Mouse (Mus musculus): ENCODE measurements around the gene Rpl37.
"Not testable (repeated sequence)": the region's sequence is repeated elsewhere in the genome, so short reads cannot be mapped to it uniquely, and the experiment has no call there.

Gene Rpl37

GRCm38 (mm10) chr15:5126456-5126855 lies 10.0 kb downstream of the Rpl37 start:
- DNase-seq, result no peak

- no peak for DNase-seq
Observed at GRCm38 (mm10) chr15:5127487-5127886, 11.0 kb downstream of the Rpl37 start.

- no peak for DNase-seq
Observed at GRCm38 (mm10) chr15:5128176-5128940, 11.9 kb downstream of the Rpl37 start.

- no peak for DNase-seq
Observed at GRCm38 (mm10) chr15:5129111-5129805, 12.8 kb downstream of the Rpl37 start.

- DNase-seq, result not testable (repeated sequence)
Observed at GRCm38 (mm10) chr15:5130887-5131668, 14.6 kb downstream of the Rpl37 start.

GRCm38 (mm10) chr15:5133301-5133700 lies 16.9 kb downstream of the Rpl37 start:
- no peak for DNase-seq

- DNase-seq, result no peak
Observed at GRCm38 (mm10) chr15:5134179-5134578, 17.7 kb downstream of the Rpl37 start.

GRCm38 (mm10) chr15:5134945-5135483 lies 18.6 kb downstream of the Rpl37 start:
- no peak for DNase-seq

GRCm38 (mm10) chr15:5138021-5138856 lies 21.8 kb downstream of the Rpl37 start:
- no peak for DNase-seq

GRCm38 (mm10) chr15:5139366-5139765 lies 22.9 kb downstream of the Rpl37 start:
- no peak for DNase-seq

GRCm38 (mm10) chr15:5139863-5140262 lies 23.4 kb downstream of the Rpl37 start:
- DNase-seq, result no peak

- DNase-seq, result no peak
Observed at GRCm38 (mm10) chr15:5140357-5140756, 23.9 kb downstream of the Rpl37 start.

- DNase-seq, result no peak
Observed at GRCm38 (mm10) chr15:5142047-5142446, 25.6 kb downstream of the Rpl37 start.

- no peak for DNase-seq
Observed at GRCm38 (mm10) chr15:5142714-5143113, 26.3 kb downstream of the Rpl37 start.

- DNase-seq, result peak; percentile 57 to 85
Observed at GRCm38 (mm10) chr15:5143361-5144020, 27.0 kb downstream of the Rpl37 start, which contains the start of gene Prkaa1. TSS of gene Prkaa1 (plus strand) at chr15:5143861.

GRCm38 (mm10) chr15:5144021-5144778 lies 27.8 kb downstream of the Rpl37 start:
- DNase-seq, result peak; percentile 45 to 77

- no peak for DNase-seq
Observed at GRCm38 (mm10) chr15:5145196-5145945, 28.9 kb downstream of the Rpl37 start.

- DNase-seq, result no peak
Observed at GRCm38 (mm10) chr15:5149187-5149586, 32.7 kb downstream of the Rpl37 start.

GRCm38 (mm10) chr15:5152171-5152570 lies 35.7 kb downstream of the Rpl37 start:
- no peak for DNase-seq

GRCm38 (mm10) chr15:5154621-5155020 lies 38.2 kb downstream of the Rpl37 start:
- DNase-seq, result peak; percentile 17 to 18
